Mouse (Mus musculus): ENCODE results near the gene Dido1.

DNA sequence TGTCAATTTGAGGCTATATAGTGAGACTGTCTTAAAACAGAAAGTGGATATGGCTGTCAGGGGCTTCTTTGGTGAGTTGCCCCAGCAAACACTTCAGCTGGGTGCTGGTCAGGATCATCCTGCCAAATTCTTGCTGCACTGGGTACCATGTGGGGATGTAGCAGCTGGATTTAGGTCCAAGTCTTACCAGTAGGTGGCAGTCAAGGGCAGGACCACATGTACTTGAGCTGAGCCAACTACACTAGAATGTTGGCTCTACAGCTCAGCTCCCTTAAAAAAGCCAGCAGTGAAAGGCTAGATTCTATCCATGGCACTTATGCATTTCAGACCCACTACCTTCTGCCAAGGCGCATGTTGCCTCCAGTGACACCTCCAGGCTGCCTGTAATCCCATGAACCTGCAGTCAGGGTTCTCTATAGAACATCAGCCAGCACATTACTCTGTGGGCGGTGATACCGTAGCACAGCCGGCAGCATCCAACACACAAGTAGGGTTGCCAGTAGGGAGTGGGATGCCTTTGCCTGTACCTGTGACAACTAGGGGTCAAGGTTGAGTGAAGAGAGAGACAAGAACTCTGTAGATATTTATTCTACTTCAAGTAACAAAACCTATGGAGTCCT lies 52.3 kb downstream of the Dido1 start:
- TF ChIP-seq UBTF (IDR thresholded peaks at IDR 0.05; ENCODE audit: borderline replicate concordance, insufficient read depth, low read depth, low read length) (no peak), MYB (IDR thresholded peaks at IDR 0.05; ENCODE audit: low read depth, low read length) (no peak), POLR2A (IDR thresholded peaks at IDR 0.05; ENCODE audit: control insufficient read depth in 1 of 2, insufficient read depth in 1 of 2, low read depth in 1 of 2, low read length in 2 of 2, poor library complexity in 1 of 2) (no peak)
